Mouse (Mus musculus) monocyte, adult 5-6 weeks (primary cell): ENCODE results near the gene Hebp1. TPM values are rescaled to one million over a fixed set of nuclear protein-coding genes. Genes with fewer than 3 reads are reported as not detected.

Experiments used
- ATAC-seq: fragments of 153-309, 156-312 bp; replicated peaks from 2 replicates; pipeline ENCODE4 v1.8.0; 2017; ENCODE audit warnings: mild to moderate bottlenecking; ENCODE audit not compliant: low TSS enrichment, insufficient number of reproducible peaks, severe bottlenecking, poor library complexity, low FRiP score
- total RNA-seq: library from RNA; stranded (forward); fragments of 200-1000, 200-491, 200-594 nt; gene quantifications from 3 replicates; pipeline ENCODE4 v1.2.3, GENCODE M21; 2017

The Hebp1 gene
- 1.1 to 4.2 TPM (median 1.6 TPM) in 3 replicates for total RNA-seq

DNA sequence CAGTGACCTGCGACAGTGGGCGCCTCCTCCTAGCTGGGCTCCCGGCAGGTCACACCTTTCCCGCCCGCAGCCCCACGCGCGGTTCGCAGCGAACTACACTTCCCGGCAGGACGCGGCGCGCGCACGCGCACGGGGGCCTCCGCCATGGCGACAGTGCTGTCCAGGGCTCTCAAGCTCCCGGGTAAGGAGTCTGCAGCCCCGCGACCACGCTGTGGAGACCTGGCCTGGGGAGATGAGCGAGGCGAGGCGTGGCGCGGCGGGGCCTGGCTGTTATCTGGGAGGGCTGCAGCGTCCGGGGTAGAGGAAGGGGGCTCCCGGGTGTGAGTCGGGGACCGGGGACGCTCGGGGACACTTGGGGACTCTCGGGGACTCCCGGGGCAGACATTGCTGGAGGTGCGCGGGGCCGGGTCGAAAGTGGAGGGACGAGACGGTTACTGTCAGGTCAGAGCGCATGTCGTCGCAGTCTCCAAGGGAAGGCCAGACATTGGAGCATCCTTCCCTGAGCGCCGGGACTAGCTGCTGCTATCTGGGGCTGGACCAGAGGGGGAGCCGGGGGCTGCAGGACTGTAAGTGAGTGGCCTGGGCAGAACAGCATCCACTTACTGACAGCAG is at the start of gene Hebp1, which contains the start of gene Fam234b:
Gene Hebp1, minus strand, starts transcription at position 102 of the 612 bp plus-strand sequence.
Gene Fam234b, plus strand, starts transcription at position 57 of the 612 bp plus-strand sequence.
- no peak; the same call in 1 of the 2 replicates for ATAC-seq

DNA sequence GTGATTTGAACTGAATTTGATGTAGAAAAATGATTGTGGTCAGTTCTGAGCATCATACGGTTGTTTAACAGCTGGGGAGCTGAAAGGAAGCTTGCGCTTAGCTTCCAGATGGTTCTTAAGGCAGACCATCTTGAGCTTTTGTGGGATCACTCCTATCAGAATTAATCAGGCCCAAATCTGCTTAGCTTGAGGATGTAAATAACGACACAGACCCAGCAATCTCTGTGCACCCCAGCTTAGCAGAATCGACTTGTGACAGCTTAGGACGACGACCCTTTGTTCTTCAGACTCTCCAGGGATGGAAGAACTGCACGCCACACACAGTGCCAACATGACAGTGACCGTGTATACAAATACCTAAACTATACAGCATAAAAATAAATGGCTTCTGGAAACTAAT is 47.8 kb upstream of the Hebp1 start:
- no peak for ATAC-seq

DNA sequence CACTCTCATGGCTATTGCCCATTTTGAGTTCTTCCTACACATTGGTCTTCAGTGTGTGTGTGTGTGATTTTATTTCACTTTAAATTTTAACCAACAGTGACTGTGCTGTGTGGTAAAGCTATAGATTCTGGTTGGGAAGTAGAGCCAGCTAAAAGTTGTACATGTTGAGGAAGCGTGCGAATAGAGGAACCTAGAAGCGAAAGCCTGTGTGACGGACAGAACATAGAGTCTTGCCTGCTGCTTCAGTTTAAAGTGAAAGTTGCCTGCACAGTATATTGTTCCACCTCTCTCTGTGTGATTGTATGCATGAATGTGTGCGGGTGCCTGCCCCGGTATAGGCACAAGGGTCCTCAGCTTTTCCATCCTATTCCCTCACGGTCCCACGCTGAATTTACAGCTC is 42.5 kb upstream of the Hebp1 start:
- ATAC-seq, result no peak

DNA sequence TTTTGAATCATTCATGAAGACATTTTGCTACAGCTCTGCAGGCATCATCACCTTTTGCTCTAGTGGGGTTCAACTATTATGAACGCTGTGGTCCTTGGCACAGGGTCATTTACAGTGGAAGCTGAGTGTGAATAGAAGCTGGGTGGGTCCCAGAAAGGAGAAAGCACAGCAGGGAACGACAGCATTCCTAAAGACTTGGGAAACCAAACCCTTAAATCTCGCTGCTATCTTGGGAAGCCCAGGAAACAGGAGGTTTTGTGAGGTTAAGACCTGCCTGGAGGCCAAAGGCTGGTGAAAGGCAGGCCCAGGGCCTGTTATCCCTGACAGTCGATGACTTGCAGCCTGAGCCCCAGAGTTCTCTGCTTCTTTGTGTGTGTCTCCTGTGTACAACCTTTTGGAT is 40.4 kb upstream of the Hebp1 start:
- no peak for ATAC-seq

DNA sequence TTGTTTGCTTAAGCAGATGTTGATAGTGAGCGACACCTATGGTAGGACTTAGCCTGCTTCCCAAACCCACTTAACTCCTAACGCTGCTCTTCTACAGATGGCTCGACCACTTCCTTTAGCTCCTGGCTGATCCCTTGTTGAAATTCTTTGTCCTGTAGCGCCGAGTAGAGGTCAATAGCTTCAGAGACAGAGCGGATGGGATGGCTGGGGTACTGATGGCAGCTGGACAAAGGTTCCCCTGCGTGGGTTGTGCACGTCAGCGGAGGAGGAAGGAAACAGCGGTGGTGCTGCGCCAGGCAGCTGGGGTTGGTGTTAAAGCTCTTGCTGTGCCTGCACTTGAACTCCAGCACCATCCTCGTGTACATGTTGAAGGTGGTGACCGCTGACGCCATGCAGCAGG is 39.5 kb upstream of the Hebp1 start:
- ATAC-seq, result 0 out of 2 replicates have a peak, but pooled peaks have one; percentile 18

DNA sequence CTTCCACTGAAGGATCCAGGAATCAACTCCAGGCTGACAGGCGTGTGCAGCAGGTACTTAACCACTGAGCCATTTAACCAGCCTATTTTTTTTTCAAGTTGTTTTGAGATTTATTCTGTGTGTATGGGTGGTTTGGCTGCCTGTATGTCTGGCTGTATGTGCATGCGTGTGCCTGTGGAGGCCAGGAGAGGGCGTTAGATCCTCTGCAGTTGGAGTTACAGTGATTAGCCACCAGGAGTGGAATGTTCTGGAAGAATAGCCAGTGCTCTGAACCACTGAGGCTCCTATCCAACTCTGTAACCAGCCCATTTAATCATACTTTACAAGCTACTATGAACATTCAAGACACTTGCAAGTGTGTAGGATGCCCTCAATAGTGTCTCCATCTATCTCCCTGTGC is 38.8 kb upstream of the Hebp1 start:
- ATAC-seq, result no peak

DNA sequence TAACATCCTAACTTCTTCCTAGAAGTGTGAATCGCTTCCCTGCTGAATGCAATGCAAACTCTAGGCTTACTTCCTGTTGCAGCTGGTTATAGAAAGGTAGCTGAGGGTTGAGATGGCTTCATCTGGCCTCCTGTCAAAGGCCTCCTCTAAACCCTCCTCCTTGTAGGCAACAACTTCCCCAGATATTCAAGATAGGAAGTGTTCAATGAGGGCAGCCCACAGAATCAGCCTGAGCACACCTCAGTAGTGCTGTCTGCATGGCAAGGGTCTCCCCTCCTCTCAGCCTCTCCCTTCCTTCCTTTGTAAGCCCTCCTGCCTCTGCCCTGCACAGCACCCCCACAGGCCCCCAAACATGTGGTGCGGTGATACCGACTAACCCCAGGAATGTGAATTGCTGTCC is 37.9 kb upstream of the Hebp1 start:
- ATAC-seq, result no peak

DNA sequence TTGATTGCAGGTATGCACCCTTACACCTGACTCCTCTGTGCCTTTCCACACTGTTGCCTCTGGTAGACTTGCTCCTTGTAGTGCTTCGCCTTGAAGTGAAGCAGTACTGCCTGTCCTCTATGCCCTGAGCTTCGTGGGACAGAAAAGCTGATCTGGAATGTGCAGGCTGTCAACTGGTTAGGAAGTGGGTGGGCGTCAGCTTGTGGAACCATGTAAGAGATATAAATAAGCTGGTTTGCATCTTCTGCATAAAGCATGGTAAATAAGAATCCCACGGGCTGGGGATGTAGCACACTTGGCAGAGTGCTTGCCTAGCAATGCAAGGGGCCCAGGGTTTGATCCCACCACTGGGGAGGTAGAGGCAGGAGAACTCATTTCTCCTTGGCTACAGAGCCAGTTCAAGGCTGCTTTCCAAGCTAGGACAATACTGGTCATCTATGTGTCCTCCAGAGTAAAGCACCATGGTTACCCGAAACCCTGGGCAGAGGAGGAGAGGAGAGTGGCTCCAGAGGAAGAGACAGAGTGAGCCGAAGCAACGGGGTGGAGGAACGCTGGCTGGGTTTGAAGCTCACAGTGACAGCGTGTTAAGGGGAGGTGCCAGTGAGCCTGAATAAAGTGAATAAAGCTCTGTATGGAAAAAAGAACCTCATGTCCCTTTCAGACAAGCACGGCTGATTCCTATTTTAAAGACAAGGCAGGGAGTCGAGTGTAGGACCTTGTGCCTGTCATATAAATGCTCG is 34.8 kb upstream of the Hebp1 start:
- ATAC-seq, result no peak

DNA sequence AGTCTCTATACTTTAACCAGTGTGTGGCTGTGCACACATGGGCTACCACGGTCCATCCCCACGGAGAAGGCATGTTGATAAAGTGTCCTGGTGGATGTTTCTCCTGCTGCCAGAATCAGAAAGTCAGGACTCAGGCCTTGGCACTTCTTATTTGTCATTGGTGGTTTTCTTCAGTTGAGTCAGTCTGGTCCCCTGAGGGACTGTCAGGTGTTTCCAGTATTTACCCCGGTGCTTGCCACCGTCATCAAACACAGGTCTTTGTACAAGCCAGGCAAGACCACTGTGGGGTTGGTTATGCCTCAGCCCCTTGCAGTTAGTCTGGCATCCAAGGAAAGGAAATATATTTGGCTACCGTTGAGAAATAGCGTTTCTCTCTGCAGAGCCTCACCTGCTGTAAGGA is 32.8 kb upstream of the Hebp1 start:
- ATAC-seq, result no peak

DNA sequence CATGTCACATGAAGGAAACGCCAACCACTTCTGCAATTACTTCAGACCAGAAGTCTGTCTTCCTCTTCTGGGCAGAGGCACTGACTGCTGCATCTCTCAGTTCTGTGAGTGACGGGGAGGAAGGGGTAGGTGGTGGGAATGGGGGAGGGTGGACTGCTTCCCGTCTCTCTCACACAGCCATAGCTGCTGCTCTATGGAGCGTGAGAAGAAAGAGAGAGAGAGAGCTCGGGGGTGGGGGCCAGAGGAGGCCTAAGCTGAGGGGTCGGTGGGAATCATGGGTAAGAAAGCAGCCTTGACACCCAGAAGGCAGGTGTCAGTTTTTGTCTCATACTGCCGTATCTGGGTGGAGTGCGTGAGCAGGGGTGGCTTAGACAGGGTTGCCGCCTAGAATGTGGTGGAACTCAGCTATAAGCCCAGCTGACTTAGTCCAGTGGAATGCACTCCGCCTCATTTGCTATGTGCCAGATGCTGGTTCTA is 30.7 kb upstream of the Hebp1 start:
- ATAC-seq, result no peak; the same call in 1 of the 2 replicates

DNA sequence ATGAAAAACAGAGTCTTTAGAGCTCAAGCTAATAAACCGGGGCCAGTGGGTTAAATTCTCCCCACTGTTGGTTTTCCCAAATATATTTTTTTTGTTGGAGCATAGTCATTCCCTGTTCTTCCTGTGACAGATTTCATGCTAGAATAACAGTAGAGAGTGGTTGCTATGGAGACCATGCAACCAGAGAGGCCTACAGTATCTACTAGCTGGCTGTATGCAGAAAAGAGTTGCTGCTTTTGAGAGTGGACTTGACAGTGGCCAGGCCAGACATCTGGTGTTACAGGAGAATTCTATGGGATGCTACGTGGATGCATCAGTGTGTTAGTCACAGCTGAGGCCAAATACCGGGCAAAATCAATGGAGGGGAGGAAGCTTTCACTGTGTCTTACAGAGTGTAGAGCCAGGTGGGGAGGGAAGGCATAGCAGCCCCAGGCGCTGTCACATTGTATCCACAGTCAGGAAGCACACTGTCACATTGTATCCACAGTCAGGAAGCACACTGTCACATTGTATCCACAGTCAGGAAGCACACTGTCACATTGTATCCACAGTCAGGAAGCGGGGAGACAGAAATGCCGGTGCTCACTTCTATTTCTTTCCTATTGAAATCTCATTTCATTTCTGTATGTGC is 26.1 kb upstream of the Hebp1 start:
- no peak for ATAC-seq

DNA sequence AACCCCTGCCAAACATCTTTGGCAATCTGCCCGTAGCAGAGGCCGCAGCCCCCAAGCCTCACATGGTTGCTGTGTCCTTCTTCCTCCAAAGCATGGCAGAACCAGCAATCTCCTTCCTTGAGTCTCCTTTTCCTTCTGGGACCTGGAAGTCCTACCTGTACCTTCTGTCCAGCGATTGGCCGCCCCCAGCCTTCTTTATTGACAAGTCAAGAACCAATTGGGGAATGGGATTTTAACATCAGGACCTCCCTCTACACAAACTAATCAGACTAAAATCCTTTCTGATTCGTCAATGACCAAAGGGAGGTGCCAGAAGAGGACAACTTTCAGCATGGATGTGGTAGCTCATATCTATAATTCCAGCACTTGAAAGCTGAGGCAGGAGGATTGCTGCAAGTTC is 22.1 kb upstream of the Hebp1 start:
- no peak for ATAC-seq

DNA sequence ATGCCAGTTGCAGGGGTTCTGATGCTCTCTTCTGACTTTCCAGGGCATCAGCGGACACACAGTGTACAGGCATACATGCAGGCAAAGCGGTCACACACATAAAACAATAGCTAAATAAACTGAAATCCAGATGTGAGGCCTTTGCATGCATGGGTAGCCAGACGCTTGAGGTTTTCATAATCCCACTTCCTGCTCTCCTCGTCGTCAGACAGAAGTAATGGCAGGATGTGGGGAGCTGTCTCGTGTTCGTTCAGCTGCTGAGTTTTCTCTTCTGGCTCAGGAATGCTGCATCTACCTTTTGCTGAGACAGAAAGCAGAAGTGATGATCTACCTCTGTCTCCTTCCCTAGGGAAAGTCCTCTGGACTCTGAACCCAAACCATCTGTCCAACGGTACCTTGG is 20.5 kb upstream of the Hebp1 start:
- no peak for ATAC-seq

DNA sequence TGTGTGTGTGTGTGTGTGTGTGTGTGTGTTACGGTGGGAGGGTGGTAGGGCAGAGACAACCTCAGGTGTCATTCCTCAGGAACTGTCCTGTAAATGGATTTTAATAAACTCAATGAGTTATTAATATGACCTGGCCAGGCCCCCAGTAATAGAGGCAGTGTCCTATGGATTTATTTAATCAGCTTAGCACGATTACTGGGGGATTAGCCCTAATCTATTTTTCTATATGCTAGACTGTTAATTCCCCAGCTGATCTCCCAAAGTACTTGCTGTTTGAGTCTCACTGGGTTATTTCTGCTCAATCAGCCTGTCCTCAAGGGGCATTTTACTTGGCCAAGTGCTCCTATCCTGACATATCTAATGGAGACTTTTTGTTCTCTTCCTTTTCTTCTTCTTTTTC is 14.8 kb upstream of the Hebp1 start:
- ATAC-seq, result no peak

DNA sequence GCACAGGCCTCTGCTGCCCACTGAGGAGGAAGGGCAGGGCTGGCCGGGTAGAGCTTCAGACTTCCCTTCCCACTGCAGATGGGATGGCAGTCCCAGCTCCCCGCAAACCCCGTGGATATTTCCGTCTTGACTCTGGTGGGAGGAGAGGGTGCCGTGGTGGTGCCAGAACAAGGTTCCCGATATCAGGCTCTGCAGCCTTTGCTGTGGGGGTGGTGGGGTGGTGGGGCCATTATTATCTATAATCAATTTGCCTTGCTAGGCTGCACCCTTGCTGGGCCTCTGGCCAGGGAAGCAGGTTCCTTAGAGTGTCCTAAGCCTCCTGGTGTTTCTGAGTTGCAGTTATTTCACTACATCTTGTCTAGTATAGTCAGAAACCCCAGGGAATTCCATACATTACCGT is 13.3 kb upstream of the Hebp1 start:
- no peak for ATAC-seq

DNA sequence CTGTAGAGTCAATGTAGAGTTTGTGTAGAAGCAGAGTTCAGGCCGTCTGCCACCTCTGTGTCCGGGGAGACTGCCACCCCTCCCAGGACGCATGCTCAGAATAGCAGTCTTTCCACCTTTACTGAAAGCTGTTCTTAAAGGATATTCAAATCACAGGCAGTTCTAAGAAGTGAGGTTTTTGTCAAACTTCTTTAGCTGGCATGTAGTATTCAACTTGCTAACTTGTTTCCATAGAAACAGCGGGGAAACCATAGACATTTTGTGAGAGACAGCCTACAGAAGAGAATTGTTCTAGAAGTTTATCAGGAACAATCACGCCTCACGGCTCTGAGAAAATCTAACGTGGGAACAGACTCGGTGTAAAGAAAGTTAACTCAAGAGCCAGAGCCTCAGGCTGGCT is 9.1 kb upstream of the Hebp1 start:
- no peak for ATAC-seq

DNA sequence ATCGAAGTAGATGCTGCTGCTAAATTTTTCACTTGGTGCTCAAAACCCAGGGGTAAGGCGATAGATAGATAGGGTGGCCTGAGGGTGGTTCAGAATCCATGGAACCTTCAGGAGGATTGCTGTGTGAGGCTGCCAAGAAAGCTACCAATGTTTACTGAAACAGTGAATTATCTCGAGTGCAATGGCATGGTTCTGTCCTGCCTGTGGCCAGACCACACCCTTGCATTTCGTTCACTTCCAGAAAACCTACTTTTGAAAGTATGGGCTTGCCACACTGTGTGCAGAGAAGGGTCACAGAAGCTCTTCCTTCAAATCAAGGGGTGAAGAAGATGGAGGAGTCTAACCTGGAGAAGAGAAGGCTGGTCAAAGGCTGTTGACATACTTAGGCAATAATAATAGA is 8.0 kb upstream of the Hebp1 start:
- ATAC-seq, result no peak

DNA sequence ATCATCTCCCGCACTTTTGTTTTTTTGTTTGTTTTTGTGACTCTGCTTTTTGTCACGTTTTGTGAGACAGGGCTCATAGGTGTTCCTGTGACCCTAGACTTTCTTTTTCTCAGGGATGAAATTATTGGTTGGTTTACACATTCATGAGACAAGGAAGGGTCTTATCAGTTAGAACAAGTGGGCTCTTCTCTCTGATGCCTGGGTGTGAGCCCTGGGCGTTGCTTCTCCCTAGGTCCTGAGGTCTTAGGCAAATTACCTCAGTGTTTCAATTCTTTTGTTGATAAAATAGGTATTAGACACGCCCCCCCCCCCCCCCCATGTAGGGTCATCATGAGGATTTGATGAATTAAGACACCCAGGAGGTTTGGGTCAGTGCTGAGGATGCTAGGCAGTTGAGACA is 7.0 kb upstream of the Hebp1 start:
- no peak for ATAC-seq

DNA sequence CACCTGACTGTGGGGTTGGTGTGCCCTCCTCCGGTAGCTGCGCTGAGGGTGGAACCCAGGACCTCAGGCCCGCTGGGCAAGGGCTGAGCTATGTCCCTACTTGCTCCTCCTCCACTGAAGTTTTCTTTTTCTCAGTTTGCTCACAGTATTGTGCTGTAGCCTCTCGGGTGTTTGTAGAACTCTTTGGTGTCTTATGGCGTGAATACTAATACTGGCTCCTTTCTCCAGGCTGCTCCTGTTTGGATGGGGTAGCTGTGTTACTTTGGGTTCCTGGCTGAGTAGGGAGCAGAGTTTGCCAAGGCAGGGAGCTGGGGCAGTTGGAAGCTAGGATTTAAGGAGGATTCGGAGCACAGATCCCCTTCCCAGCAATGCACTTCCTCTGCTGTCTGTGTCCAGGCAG is 5.9 kb upstream of the Hebp1 start:
- no peak for ATAC-seq

DNA sequence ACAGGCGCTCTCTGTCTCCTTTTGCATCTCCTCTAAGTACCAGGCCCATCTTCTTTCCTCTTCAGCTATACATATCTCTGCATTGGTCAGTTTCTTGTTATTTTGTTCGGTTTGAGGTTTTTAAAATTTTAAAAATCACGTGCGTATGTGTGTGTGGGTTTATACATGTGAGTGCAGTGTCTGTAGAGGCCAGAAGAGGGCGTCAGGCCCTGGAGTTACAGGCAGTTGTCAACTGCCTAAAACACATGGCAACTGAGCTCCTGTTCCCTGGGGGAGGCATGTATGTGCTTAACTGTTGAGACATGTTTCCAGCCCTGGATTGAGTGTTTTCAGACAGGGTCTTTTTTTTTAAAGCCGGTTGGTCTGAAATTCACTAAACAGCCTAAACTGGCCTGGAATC is 4.8 kb upstream of the Hebp1 start:
- ATAC-seq, result no peak
